Mouse (Mus musculus) myocyte (in vitro differentiated cells): ENCODE measurements around the gene Bahcc1. TPM values are rescaled to one million over a fixed set of nuclear protein-coding genes. Genes with fewer than 3 reads are reported as not detected.

Experiments
- H3K27me3 ChIP-seq: one replicate; pipeline ENCODE4 v1.6.1; 2011; ENCODE audit not compliant: control insufficient read depth, insufficient read depth, insufficient read length
- H3K36me3 ChIP-seq: one replicate; pipeline ENCODE4 v1.6.1; 2011; ENCODE audit not compliant: control insufficient read depth, insufficient read depth
- H3K4me2 ChIP-seq: one replicate; pipeline ENCODE4 v1.6.1; 2011; ENCODE audit warnings: low read depth, control low read depth
- H3K4me3 ChIP-seq: one replicate; pipeline ENCODE4 v1.5.1; 2011; ENCODE audit warnings: mild to moderate bottlenecking, control low read depth, moderate library complexity
- H3K79me2 ChIP-seq: one replicate; pipeline ENCODE4 v1.6.1; 2011; ENCODE audit not compliant: control insufficient read depth, insufficient read depth
- H3ac ChIP-seq: one replicate; pipeline ENCODE4 v1.6.1; 2011; ENCODE audit not compliant: control insufficient read depth, insufficient read length
- CEBPB ChIP-seq: IDR thresholded peaks from 2 replicates; pipeline ENCODE4 v1.6.1; 2011; ENCODE audit warnings: mild to moderate bottlenecking, moderate library complexity; ENCODE audit not compliant: poor library complexity, insufficient read depth, severe bottlenecking
- E2F4 ChIP-seq: IDR thresholded peaks from one replicate; pipeline ENCODE4 v1.6.1; 2011; ENCODE audit warnings: mild to moderate bottlenecking, control low read depth, moderate library complexity; ENCODE audit not compliant: insufficient read depth
- MAX ChIP-seq: IDR thresholded peaks from one replicate; pipeline ENCODE4 v1.6.1; 2011; ENCODE audit warnings: low read depth, mild to moderate bottlenecking, control low read depth
- MYOD1 ChIP-seq, 3 experiments: IDR thresholded peaks; one replicate each; pipeline ENCODE4 v1.6.1; 2011; ENCODE audit warnings: control low read depth in 2 of 3, low read depth in 2 of 3, mild to moderate bottlenecking in 2 of 3, moderate library complexity in 1 of 3; ENCODE audit not compliant: insufficient read length in 2 of 3, control insufficient read depth in 1 of 3
- MYOG ChIP-seq, 3 experiments: IDR thresholded peaks; one replicate each; pipeline ENCODE4 v1.6.1; 2011; ENCODE audit warnings: control low read depth in 2 of 3, low read depth in 2 of 3, mild to moderate bottlenecking in 2 of 3; ENCODE audit not compliant: insufficient read length in 2 of 3, control insufficient read depth in 1 of 3, insufficient read depth in 1 of 3
- POLR2A ChIP-seq: IDR thresholded peaks from one replicate; pipeline ENCODE4 v1.6.1; 2011; ENCODE audit warnings: low read depth, mild to moderate bottlenecking, control low read depth, moderate library complexity; ENCODE audit not compliant: insufficient read length
- POLR2AphosphoS2 ChIP-seq: IDR thresholded peaks from one replicate; pipeline ENCODE4 v1.6.1; 2011; ENCODE audit warnings: low read depth, control low read depth; ENCODE audit not compliant: insufficient read length
- REST ChIP-seq: IDR thresholded peaks from one replicate; pipeline ENCODE4 v1.6.1; 2011; ENCODE audit warnings: mild to moderate bottlenecking, control low read depth, moderate library complexity; ENCODE audit not compliant: insufficient read depth, insufficient read length
- SRF ChIP-seq: IDR thresholded peaks from one replicate; pipeline ENCODE4 v1.6.1; 2011; ENCODE audit warnings: low read depth; ENCODE audit not compliant: control insufficient read depth, insufficient read length
- TCF12 ChIP-seq: IDR thresholded peaks from one replicate; pipeline ENCODE4 v1.6.1; 2011; ENCODE audit warnings: mild to moderate bottlenecking, control low read depth; ENCODE audit not compliant: poor library complexity, insufficient read depth, severe bottlenecking
- TCF3 ChIP-seq: IDR thresholded peaks from one replicate; pipeline ENCODE4 v1.6.1; 2011; ENCODE audit warnings: low read depth, control low read depth; ENCODE audit not compliant: insufficient read length
- USF1 ChIP-seq: IDR thresholded peaks from one replicate; pipeline ENCODE4 v1.6.1; 2011; ENCODE audit warnings: low read depth, mild to moderate bottlenecking, control low read depth, moderate library complexity
- polyA plus RNA-seq: library from polyadenylated mRNA; unstranded; fragments of >200 nt; fragmentation: generic; extraction: Trizol; gene quantifications from one replicate; pipeline ENCODE4 v1.2.1, GENCODE M21; 2012; ENCODE audit warnings: missing spikeins

Bahcc1 gene
- polyA plus RNA-seq, 1 experiment = 6.3 TPM

DNA sequence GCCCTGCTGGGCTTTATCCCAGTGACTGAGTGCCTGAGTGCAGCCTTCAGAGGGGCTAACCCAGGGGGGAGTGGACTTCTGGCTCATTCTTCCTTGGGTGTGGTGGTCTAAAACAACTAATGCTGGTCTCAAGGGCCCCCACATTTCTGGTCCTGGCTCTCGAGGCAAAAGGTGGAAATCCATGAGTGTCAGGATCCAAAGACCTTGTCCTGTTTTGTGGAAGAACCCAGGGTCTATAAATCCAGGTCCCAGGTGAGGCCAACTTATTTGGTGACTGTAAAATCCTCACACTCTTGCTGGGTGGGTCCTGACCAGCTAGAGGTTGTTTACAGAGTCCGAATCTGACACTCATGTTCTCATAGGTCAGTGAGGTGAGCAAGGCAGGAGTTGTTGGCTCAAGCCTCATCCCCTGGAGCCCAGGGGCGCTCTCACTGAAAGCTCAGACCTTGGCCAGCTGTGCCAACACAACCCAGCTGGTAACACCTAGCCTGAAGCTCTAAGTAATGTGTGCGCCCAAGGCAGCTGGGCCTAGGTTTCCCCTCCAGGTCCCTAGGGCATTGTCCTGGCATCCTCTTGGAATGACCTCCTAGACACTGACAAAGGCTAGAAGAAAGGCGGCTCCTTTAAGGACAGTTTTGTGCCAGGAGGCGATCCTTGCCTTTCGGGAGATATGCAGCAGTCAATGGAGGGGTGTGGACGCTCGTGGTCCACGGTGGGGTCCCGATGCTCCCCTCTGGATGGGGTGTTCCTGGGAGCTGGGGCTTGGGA is 8.1 kb upstream of the Bahcc1 start:
- Histone ChIP-seq H3K79me2 (peaks cover 11% of the 10 kb centered on the region), H3K4me2 (no peak overlapping the region), H3K27me3 (no peaks in the 10 kb centered on the region), H3ac (no peak overlapping the region), H3K4me3 (no peak overlapping the region), H3K36me3 (no peaks in the 10 kb centered on the region)
- no peak for TF ChIP-seq MYOD1 (IDR thresholded peaks at IDR 0.05; ENCODE audit: control insufficient read depth in 1 of 3, insufficient read length in 2 of 3, low read depth in 2 of 3)
- peak; percentile 64 for TF ChIP-seq POLR2AphosphoS2
- no peak for TF ChIP-seq MAX

DNA sequence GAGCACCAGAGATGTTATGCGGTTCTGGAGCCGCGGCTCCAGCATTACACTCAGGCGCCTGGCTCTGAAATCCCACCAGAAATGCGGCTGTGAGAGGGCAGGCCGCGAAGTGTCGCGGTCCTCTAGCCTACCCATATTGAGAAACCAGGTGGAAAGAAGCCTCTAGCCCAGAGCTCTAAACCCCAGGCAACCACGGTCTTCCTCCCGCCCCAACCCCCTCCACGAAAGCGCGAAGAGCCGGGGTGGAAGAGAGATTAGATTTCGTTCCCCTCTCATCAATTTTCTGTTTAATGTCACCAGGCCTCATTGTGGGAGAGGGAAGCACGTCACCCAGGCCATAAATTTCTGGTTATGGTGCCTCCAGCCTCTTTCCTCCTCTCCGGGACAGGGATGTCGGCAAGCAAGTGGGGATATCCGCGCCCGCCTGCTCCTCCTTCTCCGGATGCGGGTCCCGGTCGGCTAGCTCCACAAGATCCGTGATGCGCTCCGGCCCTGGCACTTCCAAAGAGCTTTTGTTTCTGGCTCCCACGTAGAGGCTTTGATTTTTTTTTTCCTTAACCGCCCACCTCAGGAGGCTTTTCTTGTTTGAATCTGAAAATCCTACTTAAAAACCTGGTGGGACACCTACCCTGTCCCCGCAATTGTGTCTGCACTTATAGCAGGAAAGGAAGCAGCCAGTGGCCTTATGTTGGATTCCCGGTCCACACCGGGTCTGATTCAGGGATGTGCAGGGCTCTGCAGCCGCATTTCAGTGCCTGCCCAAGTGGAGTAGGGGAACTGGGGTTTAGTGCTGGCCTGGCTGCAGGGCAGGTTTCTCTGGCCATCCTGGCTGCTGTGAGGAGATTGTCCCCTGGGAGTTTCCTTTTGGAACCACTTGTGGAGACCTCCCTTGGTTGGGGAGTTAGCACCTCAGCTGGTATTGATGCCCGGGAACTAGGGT is 7.2 kb upstream of the Bahcc1 start:
- TF ChIP-seq TCF3 = no peak

GRCm38 (mm10) chr11:120226421-120227280 is 6.1 kb upstream of the Bahcc1 start:
- Histone ChIP-seq H3K4me3 (no peak overlapping the region), H3K36me3 (no peaks in the 10 kb centered on the region)
- no peak for TF ChIP-seq REST

More for the DNA sequence above, 7.2 kb upstream of the Bahcc1 start:
- Histone ChIP-seq H3K4me3 (no peak overlapping the region), H3K36me3 (no peaks in the 10 kb centered on the region), H3K27me3 (no peaks in the 10 kb centered on the region), H3K79me2 (peaks cover 16% of the 10 kb centered on the region), H3ac (no peak overlapping the region), H3K4me2 (no peak overlapping the region)

DNA sequence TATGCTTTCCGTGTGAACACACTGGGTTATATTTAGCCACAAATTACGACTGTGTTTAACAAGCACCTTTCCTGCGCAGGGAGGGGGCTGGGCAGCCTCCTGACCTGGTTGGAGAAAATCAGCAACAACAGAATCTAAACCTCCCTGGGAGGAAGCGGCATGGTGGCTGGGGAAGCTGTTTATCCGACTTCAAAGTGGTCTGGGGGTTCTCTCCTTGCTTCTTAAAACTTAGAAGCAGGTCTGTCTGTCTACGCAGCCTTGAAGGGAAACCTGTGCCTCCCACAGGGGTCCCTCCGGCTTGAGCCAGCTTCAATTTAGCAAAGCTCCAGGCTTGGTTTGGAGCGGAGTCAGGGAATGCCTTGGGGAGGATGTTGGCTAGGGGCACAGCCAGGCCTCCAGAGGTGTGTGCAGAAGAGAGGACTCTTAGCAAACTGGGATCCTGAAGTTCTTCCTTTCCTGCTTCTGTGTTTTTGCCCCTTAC is 5.1 kb upstream of the Bahcc1 start:
- Histone ChIP-seq H3K27me3 (no peaks in the 10 kb centered on the region), H3ac (no peak overlapping the region), H3K79me2 (peaks cover 23% of the 10 kb centered on the region), H3K4me3 (no peak overlapping the region), H3K36me3 (no peaks in the 10 kb centered on the region), H3K4me2 (no peak overlapping the region)
- no peak for TF ChIP-seq TCF3
- TF ChIP-seq TCF12 = no peak
- no peak for TF ChIP-seq MYOG (IDR thresholded peaks at IDR 0.05; ENCODE audit: control insufficient read depth in 1 of 3, insufficient read depth in 1 of 3, insufficient read length in 2 of 3, low read depth in 2 of 3)
- TF ChIP-seq MAX = no peak
- TF ChIP-seq MYOD1 (IDR thresholded peaks at IDR 0.05; ENCODE audit: control insufficient read depth in 1 of 3, insufficient read length in 2 of 3, low read depth in 2 of 3) = no peak
- no peak for TF ChIP-seq POLR2A
- no peak for TF ChIP-seq SRF
- no peak for TF ChIP-seq POLR2AphosphoS2
- no peak for TF ChIP-seq USF1
- no peak for TF ChIP-seq CEBPB
- TF ChIP-seq E2F4 = no peak
- TF ChIP-seq REST = no peak

More at GRCm38 (mm10) chr11:120226421-120227280, 6.1 kb upstream of the Bahcc1 start:
- Histone ChIP-seq H3ac (no peak overlapping the region), H3K27me3 (no peaks in the 10 kb centered on the region), H3K79me2 (peaks cover 23% of the 10 kb centered on the region), H3K4me2 (no peak overlapping the region)

DNA sequence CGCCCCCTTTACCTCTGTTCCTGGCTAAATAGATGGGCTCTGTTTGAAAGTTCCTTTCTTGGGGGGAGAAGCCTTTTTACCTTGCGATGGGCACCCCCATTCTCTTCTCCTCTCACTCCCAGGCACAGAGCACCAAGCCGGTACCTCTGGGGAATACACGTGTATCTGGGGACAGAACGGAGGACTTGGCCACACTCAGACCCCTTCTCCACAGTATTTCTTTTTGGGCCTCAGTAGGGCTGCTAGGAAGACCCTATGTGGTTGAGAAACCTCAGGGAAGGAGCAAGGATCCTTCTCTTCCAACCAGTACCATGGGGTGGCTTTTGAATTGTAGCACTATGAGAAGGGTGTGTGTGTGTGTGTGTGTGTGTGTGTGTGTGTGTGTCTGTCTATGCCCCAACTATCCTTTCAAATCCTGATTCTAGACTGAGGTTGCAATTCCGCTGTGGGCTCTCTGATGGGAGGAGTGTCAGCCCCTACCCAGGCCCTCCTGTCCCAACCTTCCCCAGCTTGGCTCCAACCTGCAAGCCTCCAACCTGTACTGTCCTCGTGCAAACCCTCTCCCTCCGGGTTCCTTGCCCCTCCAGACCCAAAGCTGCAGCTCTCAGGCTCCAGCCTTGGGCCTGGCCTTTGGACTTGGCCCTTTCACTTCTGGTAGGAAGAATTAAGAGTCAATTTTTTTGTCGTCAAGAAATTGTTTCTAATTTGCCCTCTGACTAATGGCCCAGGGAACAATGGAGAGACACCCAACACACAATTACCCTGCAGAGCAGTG is 4.4 kb upstream of the Bahcc1 start:
- H3K4me3 ChIP-seq = peak overlapping the region; percentile 72
- no peak for TF ChIP-seq TCF3
- no peak for TF ChIP-seq MAX
- TF ChIP-seq POLR2A = no peak
- no peak for TF ChIP-seq E2F4
- no peak for TF ChIP-seq CEBPB
- no peak for TF ChIP-seq MYOD1 (IDR thresholded peaks at IDR 0.05; ENCODE audit: control insufficient read depth in 1 of 3, insufficient read length in 2 of 3, low read depth in 2 of 3)
- no peak for TF ChIP-seq MYOG (IDR thresholded peaks at IDR 0.05; ENCODE audit: control insufficient read depth in 1 of 3, insufficient read depth in 1 of 3, insufficient read length in 2 of 3, low read depth in 2 of 3)
- no peak for TF ChIP-seq POLR2AphosphoS2
- no peak for TF ChIP-seq USF1
- TF ChIP-seq REST = no peak
- no peak for TF ChIP-seq SRF
- no peak for TF ChIP-seq TCF12
- no peak overlapping the region for H3K4me2 ChIP-seq

More for the DNA sequence above, 4.4 kb upstream of the Bahcc1 start:
- H3K27me3 ChIP-seq = no peaks in the 10 kb centered on the region
- H3K36me3 ChIP-seq = no peaks in the 10 kb centered on the region
- H3K79me2 ChIP-seq = peaks cover 23% of the 10 kb centered on the region
- no peak overlapping the region for H3ac ChIP-seq
